Mouse (Mus musculus) frontal cortex, postnatal 25 days (tissue): ENCODE results near the gene Cdc42se2.

ENCODE experiments used
- DNase-seq, 2 experiments: peaks; one replicate each; pipeline ENCODE4 v3.0.0; 2022; ENCODE audit warnings: low spot score in 2 of 2

Cdc42se2 gene

GRCm38 (mm10) chr11:54787488-54788474 lies at the start of gene Cdc42se2:
Cdc42se2 (minus strand) TSS chr11:54787675.
- DNase-seq, result peak; percentile 84 to 93

- no peak for DNase-seq
Measured at GRCm38 (mm10) chr11:54836106-54836505, 48.6 kb upstream of the Cdc42se2 start.

- no peak for DNase-seq
Measured at GRCm38 (mm10) chr11:54834596-54834995, 47.1 kb upstream of the Cdc42se2 start.

- DNase-seq, result peak; percentile 42 to 61
Measured at GRCm38 (mm10) chr11:54833833-54834232, 46.4 kb upstream of the Cdc42se2 start.

- DNase-seq, result no peak
Measured at GRCm38 (mm10) chr11:54826819-54827218, 39.3 kb upstream of the Cdc42se2 start.

- DNase-seq, result no peak
Measured at GRCm38 (mm10) chr11:54825774-54826173, 38.3 kb upstream of the Cdc42se2 start.

- DNase-seq, result peak in 1 of 2 experiments; percentile 24
Measured at GRCm38 (mm10) chr11:54823467-54823866, 36.0 kb upstream of the Cdc42se2 start.

GRCm38 (mm10) chr11:54819489-54819888 lies 32.0 kb upstream of the Cdc42se2 start:
- no peak for DNase-seq

- DNase-seq, result no peak
Measured at GRCm38 (mm10) chr11:54817449-54817848, 30.0 kb upstream of the Cdc42se2 start.

GRCm38 (mm10) chr11:54815659-54816058 lies 28.2 kb upstream of the Cdc42se2 start:
- no peak for DNase-seq

- DNase-seq, result no peak
Measured at GRCm38 (mm10) chr11:54812812-54813516, 25.5 kb upstream of the Cdc42se2 start.

GRCm38 (mm10) chr11:54812314-54812713 lies 24.8 kb upstream of the Cdc42se2 start:
- DNase-seq, result no peak

- DNase-seq, result no peak
Measured at GRCm38 (mm10) chr11:54811054-54811453, 23.6 kb upstream of the Cdc42se2 start.

- no peak for DNase-seq
Measured at GRCm38 (mm10) chr11:54809582-54809981, 22.1 kb upstream of the Cdc42se2 start.

- DNase-seq, result no peak
Measured at GRCm38 (mm10) chr11:54808177-54808576, 20.7 kb upstream of the Cdc42se2 start.

- DNase-seq, result no peak
Measured at GRCm38 (mm10) chr11:54807669-54808068, 20.2 kb upstream of the Cdc42se2 start.

GRCm38 (mm10) chr11:54806891-54807290 lies 19.4 kb upstream of the Cdc42se2 start:
- no peak for DNase-seq

- peak; percentile 58 to 67 for DNase-seq
Measured at GRCm38 (mm10) chr11:54805196-54805595, 17.7 kb upstream of the Cdc42se2 start.

- DNase-seq, result no peak
Measured at GRCm38 (mm10) chr11:54802621-54803020, 15.1 kb upstream of the Cdc42se2 start.

- no peak for DNase-seq
Measured at GRCm38 (mm10) chr11:54801791-54802558, 14.5 kb upstream of the Cdc42se2 start.

GRCm38 (mm10) chr11:54796551-54796950 lies 9.1 kb upstream of the Cdc42se2 start:
- DNase-seq, result no peak

- no peak for DNase-seq
Measured at GRCm38 (mm10) chr11:54794678-54795077, 7.2 kb upstream of the Cdc42se2 start.
